Mouse (Mus musculus): ENCODE results near the gene A930017K11Rik.
A peak's percentile ranks its signal among the peaks of the same experiment; 100 is the strongest.

The A930017K11Rik gene

GRCm38 (mm10) chr17:25951803-25952623 lies at the start of gene A930017K11Rik:
Gene A930017K11Rik (minus strand): TSS chr17:25952565.
- DNase-seq (ENCODE audit: low read depth, low spot score): peak; percentile 74

GRCm38 (mm10) chr17:25998425-25998824 lies 46.1 kb upstream of the A930017K11Rik start:
- no peak for DNase-seq (ENCODE audit: low read depth, low spot score)

GRCm38 (mm10) chr17:25993489-25993888 lies 41.1 kb upstream of the A930017K11Rik start:
- DNase-seq (ENCODE audit: low read depth, low spot score): no peak

DNA sequence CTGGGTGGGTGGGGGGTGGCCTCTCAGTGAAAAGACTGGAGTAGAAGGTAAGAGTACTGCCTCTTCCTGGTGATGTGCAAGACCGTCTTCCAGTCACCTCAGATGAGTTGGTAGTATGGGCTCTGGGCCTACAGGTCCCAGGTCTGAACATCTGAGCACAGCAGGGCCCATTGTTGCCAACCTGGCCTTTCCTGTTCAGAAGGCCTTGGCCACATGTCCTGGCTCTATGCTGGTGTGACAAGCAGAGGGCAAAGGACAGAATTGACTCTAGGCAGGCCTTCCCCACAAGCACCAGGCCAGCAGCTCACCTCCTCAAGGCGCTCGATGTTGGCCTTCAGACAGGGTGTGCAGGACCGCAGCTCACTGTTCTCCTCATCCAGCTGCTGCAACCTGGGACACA lies 39.9 kb upstream of the A930017K11Rik start:
- no peak for DNase-seq (ENCODE audit: low read depth, low spot score)

DNA sequence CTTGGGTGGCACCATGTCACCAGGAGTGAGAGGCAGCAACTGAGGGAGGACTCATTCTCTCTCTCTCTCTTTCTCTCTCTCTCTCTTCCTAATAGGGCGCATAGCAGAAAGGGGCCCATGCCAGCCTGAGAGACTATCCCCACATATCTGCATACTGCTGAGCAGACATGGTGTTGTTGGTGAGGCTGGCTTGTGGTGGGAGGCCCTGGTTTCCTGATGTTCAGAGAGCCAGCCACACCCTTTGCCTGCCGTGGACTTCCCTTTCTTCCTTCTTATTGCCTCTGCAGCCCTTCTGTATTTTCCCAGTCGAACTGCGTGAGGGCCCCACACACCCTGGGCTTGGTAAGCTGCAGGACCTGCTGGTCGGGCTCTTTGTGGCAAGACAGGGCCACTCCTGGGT lies 38.0 kb upstream of the A930017K11Rik start:
- DNase-seq (ENCODE audit: low read depth, low spot score): no peak

- peak; percentile 99 for DNase-seq (ENCODE audit: low read depth, low spot score)
These were observed 33.2 kb upstream of the A930017K11Rik start, which contains the start of gene Capn15 for GRCm38 (mm10) chr17:25985306-25986294. Gene Capn15 (minus strand): TSS chr17:25985796.

DNA sequence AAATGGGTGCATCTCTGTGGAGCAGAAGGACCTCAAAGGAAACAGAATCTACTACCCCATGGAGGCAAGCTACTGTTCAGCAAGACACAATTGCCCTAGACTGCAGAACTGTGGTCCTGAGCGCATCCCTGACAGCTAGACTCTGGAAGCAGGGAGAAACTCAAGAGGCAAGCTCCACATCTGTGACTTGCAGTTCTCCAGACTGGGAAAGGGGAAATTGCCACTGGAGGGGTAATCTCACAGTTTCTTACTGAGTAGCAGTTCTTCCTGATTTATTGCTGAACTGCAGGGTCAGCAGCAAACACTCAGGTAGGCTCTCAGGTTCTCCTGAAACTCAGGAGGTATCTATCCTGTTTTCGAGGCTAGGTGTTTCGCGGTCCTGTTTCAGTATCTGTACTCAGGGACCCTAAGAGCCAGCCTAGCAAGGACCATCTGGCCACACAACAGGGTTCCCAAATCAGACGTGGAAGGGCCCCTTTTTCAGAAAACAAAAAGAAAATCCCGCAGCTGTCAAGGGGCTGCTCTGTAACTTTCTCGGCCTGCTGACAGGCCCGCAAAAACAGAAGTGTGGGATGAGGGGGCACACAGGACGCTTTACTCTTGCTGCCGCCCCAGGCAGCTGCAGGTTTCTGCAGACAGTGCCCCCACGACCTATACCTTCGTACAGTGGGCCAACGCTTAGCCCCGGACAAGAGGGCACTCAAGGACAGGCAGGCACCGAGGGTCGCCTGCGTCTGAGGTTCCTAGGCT lies 32.4 kb upstream of the A930017K11Rik start:
- DNase-seq (ENCODE audit: low read depth, low spot score): no peak

- DNase-seq (ENCODE audit: low read depth, low spot score): no peak
These were observed 31.7 kb upstream of the A930017K11Rik start for GRCm38 (mm10) chr17:25984066-25984465.

GRCm38 (mm10) chr17:25982913-25983312 lies 30.5 kb upstream of the A930017K11Rik start:
- no peak for DNase-seq (ENCODE audit: low read depth, low spot score)

DNA sequence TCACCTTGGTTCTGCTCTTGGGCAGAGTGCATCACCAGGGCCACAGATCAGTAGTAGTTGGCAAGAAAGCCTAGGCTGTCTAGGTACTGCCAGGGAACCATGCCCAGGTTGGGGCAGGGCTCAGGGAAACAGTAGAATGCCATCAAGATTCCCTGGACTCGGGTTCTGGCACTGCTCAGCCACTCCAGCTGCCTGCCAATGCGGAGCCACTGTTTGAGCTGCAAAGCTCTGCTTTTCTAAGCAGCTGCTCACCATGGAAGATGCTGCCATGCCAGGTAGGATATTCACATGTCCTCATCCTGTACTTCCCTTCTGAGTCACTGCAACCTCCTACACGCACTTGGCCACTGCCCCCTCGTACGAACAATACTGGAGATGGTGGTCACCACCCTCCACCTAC lies 28.5 kb upstream of the A930017K11Rik start:
- DNase-seq (ENCODE audit: low read depth, low spot score): no peak

GRCm38 (mm10) chr17:25979829-25980738 lies 27.7 kb upstream of the A930017K11Rik start:
- DNase-seq (ENCODE audit: low read depth, low spot score): no peak

- DNase-seq (ENCODE audit: low read depth, low spot score): no peak
These were observed 18.8 kb upstream of the A930017K11Rik start for GRCm38 (mm10) chr17:25970954-25971707.

DNA sequence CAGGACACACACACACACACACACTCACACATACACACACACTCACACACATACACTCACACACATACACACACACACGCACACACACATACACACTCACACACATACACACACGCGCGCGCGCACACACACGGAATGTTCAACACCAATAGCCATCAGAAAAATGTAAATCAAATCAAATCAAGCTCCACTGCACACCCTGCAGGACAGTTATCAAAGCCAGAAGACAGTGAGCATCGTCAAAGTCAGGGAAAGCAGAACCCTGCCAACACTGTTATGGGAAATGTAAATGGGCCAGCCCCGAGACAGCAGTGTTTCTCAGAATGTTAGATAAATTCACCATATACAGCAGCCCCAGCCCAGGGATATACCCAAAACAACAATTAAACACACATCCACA lies 18.1 kb upstream of the A930017K11Rik start:
- no peak for DNase-seq (ENCODE audit: low read depth, low spot score)

GRCm38 (mm10) chr17:25968176-25968575 lies 15.8 kb upstream of the A930017K11Rik start:
- DNase-seq (ENCODE audit: low read depth, low spot score): no peak

DNA sequence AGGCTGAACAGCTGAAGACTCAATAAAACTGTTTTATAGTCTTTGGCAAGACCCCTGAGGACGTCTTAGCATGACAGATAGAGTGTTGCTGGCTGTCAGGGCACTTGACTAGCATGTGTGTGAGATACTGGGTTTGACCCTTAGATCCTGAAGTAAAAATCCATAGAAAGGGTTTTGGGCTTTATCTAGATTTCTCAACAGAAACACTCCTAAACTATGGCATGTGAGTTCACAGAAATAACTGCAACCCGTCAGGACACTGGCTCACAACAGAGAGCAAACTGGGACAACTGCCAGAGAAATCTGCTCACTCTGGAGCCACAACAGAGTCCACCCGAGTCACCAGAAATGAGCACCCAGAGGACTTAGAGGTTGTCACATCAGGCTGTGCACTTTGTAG lies 15.3 kb upstream of the A930017K11Rik start:
- DNase-seq (ENCODE audit: low read depth, low spot score): no peak

GRCm38 (mm10) chr17:25964271-25964670 lies 11.9 kb upstream of the A930017K11Rik start:
- DNase-seq (ENCODE audit: low read depth, low spot score): no peak

DNA sequence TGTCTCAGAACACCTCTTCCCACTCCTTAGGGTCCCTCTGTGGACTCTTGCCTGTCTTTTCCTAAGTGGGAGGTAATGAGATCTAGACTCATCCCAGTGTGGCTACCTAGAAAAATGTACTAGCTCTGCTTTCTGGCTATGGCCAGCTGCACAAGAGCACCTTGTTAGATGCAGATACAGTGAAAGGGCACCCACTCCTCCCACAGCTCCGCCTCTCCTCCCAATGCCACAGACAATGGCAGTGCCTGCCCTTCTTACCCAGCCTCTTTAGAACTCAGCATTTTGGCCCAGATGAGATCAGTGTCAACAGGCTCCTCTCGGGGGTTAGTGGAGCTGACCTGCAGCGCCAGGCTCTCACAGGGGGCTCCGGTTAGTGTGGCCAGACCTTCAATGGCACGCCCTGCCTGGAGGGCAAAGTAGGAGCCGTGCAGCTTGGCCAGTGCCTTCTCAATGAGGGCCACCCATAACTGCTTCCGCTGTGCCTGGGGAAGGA lies 10.1 kb upstream of the A930017K11Rik start:
- no peak for DNase-seq (ENCODE audit: low read depth, low spot score)

- no peak for DNase-seq (ENCODE audit: low read depth, low spot score)
These were observed 9.2 kb upstream of the A930017K11Rik start for GRCm38 (mm10) chr17:25961566-25961965.

DNA sequence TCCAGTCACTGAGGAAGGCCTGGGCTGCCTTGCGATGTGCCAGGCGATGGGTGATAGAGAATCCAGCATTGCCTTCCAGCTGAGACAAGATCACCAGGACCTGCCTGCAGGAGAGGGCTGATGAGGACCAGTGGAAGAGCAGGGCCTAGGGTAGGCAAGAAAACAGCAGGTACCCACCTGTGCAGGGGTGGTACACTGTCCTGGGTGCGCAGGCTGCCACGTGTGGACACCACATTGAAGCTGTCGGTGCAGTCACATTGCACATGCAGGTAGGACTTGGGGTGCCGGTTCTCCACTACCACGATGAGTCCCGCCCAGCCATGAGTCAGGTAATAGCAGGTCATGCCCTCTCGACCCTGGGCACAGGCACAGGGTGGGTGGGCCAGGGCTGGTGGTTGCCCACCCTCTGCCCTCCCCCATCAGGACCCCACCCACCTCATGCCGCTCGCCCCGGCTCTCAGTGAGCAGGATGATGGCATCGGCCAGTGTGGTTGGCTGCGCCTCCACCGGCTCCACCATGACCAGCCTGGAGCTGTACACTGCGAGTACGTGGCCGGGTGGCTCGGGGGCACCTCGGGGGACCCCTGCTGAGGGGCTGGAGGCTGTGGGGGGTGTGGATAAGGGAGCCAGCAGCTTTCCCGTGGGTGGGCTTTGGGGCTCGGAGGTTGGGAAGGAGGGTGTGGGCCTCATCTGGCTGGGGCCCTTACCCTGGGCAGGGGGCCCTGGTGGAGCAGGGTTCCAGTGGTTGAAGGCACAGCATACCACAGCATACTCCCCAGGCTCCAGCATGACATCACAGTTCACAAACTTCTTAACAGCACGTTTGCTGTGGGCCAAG lies 7.5 kb upstream of the A930017K11Rik start:
- no peak for DNase-seq (ENCODE audit: low read depth, low spot score)
